Comparison of ENCODE assay signal across 8 mouse cellular contexts in the genomic region with DNA sequence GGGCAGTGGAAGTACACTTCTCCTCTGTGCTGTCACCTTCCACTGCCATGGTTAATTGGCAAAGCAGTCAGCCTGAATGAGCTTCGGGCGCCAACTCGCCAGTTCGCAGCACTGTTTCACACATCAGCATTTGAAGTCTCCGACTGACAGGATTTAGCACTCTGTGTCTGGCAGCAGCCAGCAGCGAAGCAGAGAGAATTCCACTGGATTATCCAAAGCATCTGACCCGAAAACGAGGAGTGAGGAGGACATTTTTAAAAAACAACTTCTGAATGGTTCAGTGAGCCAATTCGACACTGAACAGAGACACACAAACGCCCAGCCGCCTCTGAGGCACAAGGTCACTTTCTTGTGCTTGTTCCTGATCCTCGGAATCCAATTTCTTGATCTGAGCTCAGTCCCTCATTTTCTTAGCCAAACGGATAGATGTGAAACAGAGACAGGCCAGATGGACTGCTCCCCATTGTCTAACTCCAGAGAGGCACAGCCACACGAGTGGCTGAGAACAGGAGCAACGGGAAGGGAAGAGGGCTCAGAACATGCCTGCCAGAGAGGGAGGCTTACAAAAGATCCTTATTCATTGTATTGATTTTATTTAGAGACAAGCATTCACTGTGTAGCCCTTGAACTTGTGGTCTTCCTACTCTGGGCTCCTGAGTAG.
DNase-seq lines count a peak whose midpoint lies in the region; ATAC-seq and TF ChIP-seq lines count a peak whose summit lies in the region.
"Had no signal": no experiment of that assay in that cellular context is flagged by ENCODE, and none has a peak within 500 bp of the region (broad histone marks: within the 10 kb centered on the region; RNA-seq: fewer than 3 reads in every experiment).

No protein-coding gene starts in this region.

- WGBS in forebrain, postnatal 0 days, result 11% methylated on average over 15 of the region's 15 CpGs

- no peaks in the 10 kb centered on the region for H3K9me3 ChIP-seq in forebrain, postnatal 0 days (ENCODE audit: low read length)

- no peaks in the 10 kb centered on the region for H3K27me3 ChIP-seq in forebrain, postnatal 0 days (ENCODE audit: insufficient read depth, low read length)

- DNase-seq in layer of hippocampus, adult 2 months (ENCODE audit: low spot score in 2 of 2), result peak in 1 of 2 experiments; percentile 44
- no peak for DNase-seq in layer of hippocampus, adult 9-10 months (ENCODE audit: low spot score)
- peak; percentile 66 for DNase-seq in forebrain, postnatal 0 days
- peak; percentile 35 to 64 for DNase-seq in left cerebral cortex, postnatal 14 days (ENCODE audit: low spot score in 2 of 2)
- DNase-seq in retina, embryonic 14.5 days (ENCODE audit: low spot score), result peak; percentile 56
- no peak for DNase-seq in testis, postnatal 10 days (ENCODE audit: low spot score)
- no peak for DNase-seq in adrenal gland, adult 8-10 months

- peak; percentile 76 for ATAC-seq in forebrain, postnatal 0 days

- no peak overlapping the region for H3K9ac ChIP-seq in forebrain, postnatal 0 days

- peak overlapping the region; percentile 86 for H3K27ac ChIP-seq in layer of hippocampus, adult 2 months
- H3K27ac ChIP-seq in forebrain, postnatal 0 days (ENCODE audit: low read depth, low read length), result peak overlapping the region; percentile 46
- H3K27ac ChIP-seq: macrophage had no signal

- H3K4me2 ChIP-seq in forebrain, postnatal 0 days (ENCODE audit: low read depth), result no peak overlapping the region

- intact Hi-C loops in left cerebral cortex, postnatal 14 days (cut with DNase I), result loop anchor here (5.0 kb wide), 1 partner anchor 33 kb away; no protein-coding TSS in a partner anchor

- H3K4me1 ChIP-seq in forebrain, postnatal 0 days (ENCODE audit: insufficient read depth), result no peaks in the 10 kb centered on the region

- no peaks in the 10 kb centered on the region for H3K36me3 ChIP-seq in forebrain, postnatal 0 days (ENCODE audit: insufficient read depth)

- no peak for TF ChIP-seq CTCF in layer of hippocampus, adult 2 months (conservative IDR thresholded peaks at IDR 0.05)
- TF ChIP-seq CTCF in forebrain, postnatal 0 days (IDR thresholded peaks at IDR 0.05; ENCODE audit: low read depth), result no peak

- no peak overlapping the region for H3K4me3 ChIP-seq in layer of hippocampus, adult 2 months
- no peak overlapping the region for H3K4me3 ChIP-seq in forebrain, postnatal 0 days (ENCODE audit: low read depth, low read length)

Comparison
In these comparisons a context has a peak if more than half of its experiments do, and no peak if none do; other contexts are left out.
1. DNase-seq: peak in forebrain, postnatal 0 days (single experiment), left cerebral cortex, postnatal 14 days (2 of 2) and retina, embryonic 14.5 days (single experiment); none in layer of hippocampus, adult 9-10 months (single experiment), testis, postnatal 10 days (single experiment) and adrenal gland, adult 8-10 months (single experiment).